Mouse (Mus musculus): Measurements from ENCODE around the gene L3hypdh.

DNA sequence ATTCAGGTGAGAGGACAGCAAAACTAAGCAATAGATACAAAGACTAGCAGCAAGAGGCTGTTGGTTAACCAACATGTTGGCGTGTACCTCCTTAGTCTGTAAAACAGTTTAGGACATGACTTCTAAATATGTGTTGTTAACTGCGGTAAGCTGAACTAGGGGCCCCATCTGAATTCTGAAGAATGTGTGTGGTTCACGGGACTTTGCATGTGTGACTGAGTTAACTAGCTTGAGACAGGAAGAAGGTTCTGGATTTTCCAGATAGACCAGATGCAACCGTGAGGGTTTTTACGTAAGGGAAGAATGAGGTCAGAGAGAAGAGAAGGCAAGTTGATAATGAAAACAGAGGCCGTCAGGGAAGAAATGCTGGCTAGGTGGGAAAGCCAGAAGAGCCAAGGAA lies 48.2 kb downstream of the L3hypdh start:
- no peak for TF ChIP-seq POLR2A (IDR thresholded peaks at IDR 0.05; ENCODE audit: low read depth, low read length)
- no peak for TF ChIP-seq CTCF (IDR thresholded peaks at IDR 0.05; ENCODE audit: extremely low read depth, insufficient read depth, insufficient read length, insufficient replicate concordance)
